Mouse (Mus musculus) hematopoietic multipotent progenitor cell, adult 10-12 weeks (in vitro differentiated cells): ENCODE data around the gene Coq6. TPM values are rescaled to one million over a fixed set of nuclear protein-coding genes. Genes with fewer than 3 reads are reported as not detected.

Source experiments
- polyA plus RNA-seq: library from polyadenylated mRNA; stranded (reverse); fragments of >175 nt; gene quantifications from 2 replicates; pipeline ENCODE4 v1.2.3, GENCODE M21; 2012; ENCODE audit warnings: low replicate concordance

Gene Coq6
- 5.9 and 8.2 TPM in 2 replicates for polyA plus RNA-seq

GRCm38 (mm10) chr12:84361555-84362489 is at the start of gene Coq6, which contains the start of gene Fam161b:
Gene Coq6, plus strand, starts transcription at chr12:84361657.
Gene Fam161b, minus strand, starts transcription at chr12:84361833.

DNA sequence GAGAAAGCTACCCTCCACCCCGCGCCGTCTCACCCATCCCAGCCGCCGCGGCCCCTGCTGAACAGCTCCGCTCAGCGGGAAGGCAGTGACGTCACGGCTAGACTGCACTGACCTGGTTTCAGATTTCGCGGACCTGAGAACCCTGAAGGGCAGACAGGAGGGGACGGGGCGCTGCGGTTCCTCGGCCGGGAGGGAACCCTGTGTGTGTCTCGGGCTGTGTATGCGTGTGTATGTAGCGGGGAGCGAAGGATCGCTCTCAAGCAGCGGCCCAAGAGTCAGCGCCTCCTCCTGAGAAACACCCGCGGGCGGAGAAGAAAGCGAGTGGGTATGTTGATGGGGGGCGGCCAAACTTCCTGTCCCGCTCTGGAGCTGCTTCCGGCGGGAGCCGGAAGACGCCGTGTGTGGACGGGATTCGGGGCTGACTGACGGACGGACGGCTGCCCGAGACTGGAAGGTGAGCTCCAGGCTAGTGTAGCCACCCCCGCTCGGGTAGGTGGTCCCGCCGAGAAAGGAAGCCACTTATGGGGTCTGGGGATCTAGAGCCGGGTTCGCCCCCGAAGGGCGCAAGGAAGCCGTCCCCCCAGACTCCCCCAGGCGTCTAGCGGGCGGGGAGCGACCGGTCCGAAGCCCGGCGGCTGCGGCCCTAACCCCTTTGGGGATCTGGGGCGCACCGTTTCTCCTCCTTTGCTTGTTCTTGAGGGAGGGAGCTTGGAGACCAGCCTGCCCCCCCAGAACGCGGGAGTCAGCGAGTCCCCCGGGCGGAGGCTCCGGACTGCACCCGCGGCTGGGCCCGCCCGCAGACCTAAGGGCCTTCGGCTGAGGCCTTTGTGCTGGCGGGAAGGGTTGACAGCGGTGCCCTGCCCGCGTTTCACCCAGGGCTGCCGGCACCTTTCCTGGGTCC is 44.5 kb upstream of the Coq6 start, which contains the start of gene Zfp410:
TSS of gene Zfp410 (plus strand) at position 132 of the 901 bp plus-strand sequence.

DNA sequence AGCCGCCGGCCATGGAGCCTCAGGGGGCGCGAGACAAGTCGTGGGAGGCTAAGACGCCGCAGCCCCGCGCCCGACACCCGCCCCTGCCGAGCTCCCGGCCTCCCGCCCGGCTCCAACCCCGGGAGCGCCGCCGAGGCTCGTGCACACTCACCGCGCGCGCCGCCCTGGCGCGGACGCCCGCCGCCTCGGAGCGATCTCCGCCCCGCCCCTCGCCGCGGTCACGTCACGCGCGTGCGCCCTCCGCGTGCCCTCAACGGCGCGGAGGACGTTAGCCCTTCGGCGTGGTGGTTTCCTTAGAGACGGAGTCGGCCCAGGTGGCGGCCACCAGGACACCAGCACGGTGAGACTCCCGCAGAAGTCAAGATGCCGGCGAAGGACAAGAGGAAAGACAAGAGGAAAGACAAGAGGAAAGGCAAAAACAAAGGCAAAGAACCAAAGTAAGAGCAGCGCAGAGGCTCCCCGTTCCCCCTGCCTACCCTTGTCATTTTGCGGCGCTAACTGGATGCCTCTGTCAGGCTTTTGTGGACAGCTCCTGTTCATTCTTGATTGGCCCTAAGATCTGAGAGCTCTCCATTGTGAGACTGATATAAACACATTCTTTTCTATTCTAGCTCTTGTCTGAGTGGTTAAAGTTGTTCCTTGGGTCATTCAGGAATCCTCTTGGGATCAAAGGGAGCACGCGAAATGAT is 47.5 kb downstream of the Coq6 start, which contains the start of the genes Entpd5 and Bbof1:
TSS of gene Entpd5 (minus strand) at position 211 of the 689 bp plus-strand sequence.
TSS of gene Bbof1 (plus strand) at position 253 of the 689 bp plus-strand sequence.

GRCm38 (mm10) chr12:84416834-84417604 is 55.6 kb downstream of the Coq6 start, which contains the start of gene Rnf113a2:
Gene Rnf113a2, plus strand, starts transcription at chr12:84417196.

Other genes starting within 250 kb of the Coq6 start
- 0.16 and 0.21 TPM in 2 replicates for gene Dnal1, start 247.3 kb upstream of the Coq6 start, polyA plus RNA-seq
- gene Pnma1, start 213.2 kb upstream of the Coq6 start, polyA plus RNA-seq = 0.27 and 0.65 TPM in 2 replicates
- gene Elmsan1, start 142.8 kb upstream of the Coq6 start, polyA plus RNA-seq = 141 and 153 TPM in 2 replicates
- 1.1 and 2.6 TPM in 2 replicates for gene Ptgr2, start 76.4 kb upstream of the Coq6 start, polyA plus RNA-seq
- gene Zfp410, start 44.8 kb upstream of the Coq6 start, polyA plus RNA-seq = 2.6 and 2.8 TPM in 2 replicates
- 0.23 and 0.38 TPM in 2 replicates for gene Fam161b, start 176 bp downstream of the Coq6 start, polyA plus RNA-seq
- 2.0 and 8.9 TPM in 2 replicates for gene Entpd5, start 47.4 kb downstream of the Coq6 start, polyA plus RNA-seq
- 0.14 and 0.25 TPM in 2 replicates for gene Bbof1, start 47.4 kb downstream of the Coq6 start, polyA plus RNA-seq
- gene Rnf113a2, start 55.5 kb downstream of the Coq6 start, polyA plus RNA-seq = 18.0 and 29.7 TPM in 2 replicates
- gene Aldh6a1, start 89.3 kb downstream of the Coq6 start, polyA plus RNA-seq = 2.4 and 4.5 TPM in 2 replicates
- gene Lin52, start 89.8 kb downstream of the Coq6 start, polyA plus RNA-seq = 0.71 and 1.4 TPM in 2 replicates
- not detected in 2 replicates for gene Vsx2, start 208.1 kb downstream of the Coq6 start, polyA plus RNA-seq